Mouse (Mus musculus): ENCODE measurements at regions not wholly inside any gene's neighbourhood (a gene's known extent, or its start where the extent isn't known, plus 50 kb on each side); places are given as distances from the start of the nearest gene placed in this dataset.

- Histone ChIP-seq H3K27ac (ENCODE audit: control insufficient read depth, insufficient read depth, low read depth, low read length) (no peak overlapping the region), H3K36me3 (ENCODE audit: control insufficient read depth, insufficient read depth, low read length) (no peaks in the 10 kb centered on the region), H3K27me3 (ENCODE audit: control insufficient read depth, insufficient read depth, low read length) (no peaks in the 10 kb centered on the region), H3K4me1 (ENCODE audit: control insufficient read depth, insufficient read depth, low read length) (no peaks in the 10 kb centered on the region), H3K4me3 (ENCODE audit: control insufficient read depth, low read depth, low read length) (no peak overlapping the region)
- no peak for TF ChIP-seq CTCF (IDR thresholded peaks at IDR 0.05; ENCODE audit: control insufficient read depth, insufficient read depth, insufficient replicate concordance, low read depth, low read length)
Measured at GRCm38 (mm10) chr2:139114523-139114922, 379.2 kb upstream of the Sptlc3 start.

- Histone ChIP-seq H3K27me3 (ENCODE audit: control insufficient read depth, insufficient read depth, low read length) (no peaks in the 10 kb centered on the region), H3K4me1 (ENCODE audit: control insufficient read depth, insufficient read depth, low read length) (no peaks in the 10 kb centered on the region), H3K27ac (ENCODE audit: control insufficient read depth, insufficient read depth, low read depth, low read length) (no peak overlapping the region), H3K4me3 (ENCODE audit: control insufficient read depth, low read depth, low read length) (no peak overlapping the region), H3K36me3 (ENCODE audit: control insufficient read depth, insufficient read depth, low read length) (no peaks in the 10 kb centered on the region)
- TF ChIP-seq CTCF (IDR thresholded peaks at IDR 0.05; ENCODE audit: control insufficient read depth, insufficient read depth, insufficient replicate concordance, low read depth, low read length) (no peak), POLR2A (IDR thresholded peaks at IDR 0.05; ENCODE audit: control insufficient read depth, low read depth, low read length) (no peak)
Measured at GRCm38 (mm10) chr2:139120905-139121304, 372.8 kb upstream of the Sptlc3 start.

GRCm38 (mm10) chr2:139132121-139132520, 361.6 kb upstream of the Sptlc3 start:
- TF ChIP-seq POLR2A (IDR thresholded peaks at IDR 0.05; ENCODE audit: control insufficient read depth, low read depth, low read length) = no peak
- TF ChIP-seq CTCF (IDR thresholded peaks at IDR 0.05; ENCODE audit: control insufficient read depth, insufficient read depth, insufficient replicate concordance, low read depth, low read length) = no peak
- Histone ChIP-seq H3K4me1 (ENCODE audit: control insufficient read depth, insufficient read depth, low read length) (no peaks in the 10 kb centered on the region), H3K27ac (ENCODE audit: control insufficient read depth, insufficient read depth, low read depth, low read length) (no peak overlapping the region), H3K27me3 (ENCODE audit: control insufficient read depth, insufficient read depth, low read length) (no peaks in the 10 kb centered on the region), H3K36me3 (ENCODE audit: control insufficient read depth, insufficient read depth, low read length) (no peaks in the 10 kb centered on the region), H3K4me3 (ENCODE audit: control insufficient read depth, low read depth, low read length) (no peak overlapping the region)

GRCm38 (mm10) chr2:139147004-139147403, 346.7 kb upstream of the Sptlc3 start:
- no peaks in the 10 kb centered on the region for H3K27me3 ChIP-seq (ENCODE audit: control insufficient read depth, insufficient read depth, low read length)
- H3K36me3 ChIP-seq (ENCODE audit: control insufficient read depth, insufficient read depth, low read length) = no peaks in the 10 kb centered on the region
- H3K4me3 ChIP-seq (ENCODE audit: control insufficient read depth, low read depth, low read length) = no peak overlapping the region
- no peak overlapping the region for H3K27ac ChIP-seq (ENCODE audit: control insufficient read depth, insufficient read depth, low read depth, low read length)
- TF ChIP-seq CTCF (IDR thresholded peaks at IDR 0.05; ENCODE audit: control insufficient read depth, insufficient read depth, insufficient replicate concordance, low read depth, low read length) (no peak), POLR2A (IDR thresholded peaks at IDR 0.05; ENCODE audit: control insufficient read depth, low read depth, low read length) (no peak)
- no peaks in the 10 kb centered on the region for H3K4me1 ChIP-seq (ENCODE audit: control insufficient read depth, insufficient read depth, low read length)

- Histone ChIP-seq H3K4me1 (ENCODE audit: control insufficient read depth, insufficient read depth, low read length) (no peaks in the 10 kb centered on the region), H3K36me3 (ENCODE audit: control insufficient read depth, insufficient read depth, low read length) (no peaks in the 10 kb centered on the region), H3K27ac (ENCODE audit: control insufficient read depth, insufficient read depth, low read depth, low read length) (no peak overlapping the region), H3K4me3 (ENCODE audit: control insufficient read depth, low read depth, low read length) (no peak overlapping the region), H3K27me3 (ENCODE audit: control insufficient read depth, insufficient read depth, low read length) (no peaks in the 10 kb centered on the region)
- no peak for TF ChIP-seq POLR2A (IDR thresholded peaks at IDR 0.05; ENCODE audit: control insufficient read depth, low read depth, low read length)
- no peak for TF ChIP-seq CTCF (IDR thresholded peaks at IDR 0.05; ENCODE audit: control insufficient read depth, insufficient read depth, insufficient replicate concordance, low read depth, low read length)
Measured at GRCm38 (mm10) chr2:139179641-139180040, 314.1 kb upstream of the Sptlc3 start.

GRCm38 (mm10) chr2:139198281-139198680, 295.4 kb upstream of the Sptlc3 start:
- Histone ChIP-seq H3K36me3 (ENCODE audit: control insufficient read depth, insufficient read depth, low read length) (no peaks in the 10 kb centered on the region), H3K27ac (ENCODE audit: control insufficient read depth, insufficient read depth, low read depth, low read length) (no peak overlapping the region), H3K4me1 (ENCODE audit: control insufficient read depth, insufficient read depth, low read length) (no peaks in the 10 kb centered on the region), H3K27me3 (ENCODE audit: control insufficient read depth, insufficient read depth, low read length) (no peaks in the 10 kb centered on the region), H3K4me3 (ENCODE audit: control insufficient read depth, low read depth, low read length) (no peak overlapping the region)
- TF ChIP-seq POLR2A (IDR thresholded peaks at IDR 0.05; ENCODE audit: control insufficient read depth, low read depth, low read length) (no peak), CTCF (IDR thresholded peaks at IDR 0.05; ENCODE audit: control insufficient read depth, insufficient read depth, insufficient replicate concordance, low read depth, low read length) (no peak)

GRCm38 (mm10) chr2:139207649-139208048, 286.1 kb upstream of the Sptlc3 start:
- Histone ChIP-seq H3K4me3 (ENCODE audit: control insufficient read depth, low read depth, low read length) (no peak overlapping the region), H3K4me1 (ENCODE audit: control insufficient read depth, insufficient read depth, low read length) (no peaks in the 10 kb centered on the region), H3K27ac (ENCODE audit: control insufficient read depth, insufficient read depth, low read depth, low read length) (no peak overlapping the region), H3K27me3 (ENCODE audit: control insufficient read depth, insufficient read depth, low read length) (no peaks in the 10 kb centered on the region), H3K36me3 (ENCODE audit: control insufficient read depth, insufficient read depth, low read length) (no peaks in the 10 kb centered on the region)
- TF ChIP-seq CTCF (IDR thresholded peaks at IDR 0.05; ENCODE audit: control insufficient read depth, insufficient read depth, insufficient replicate concordance, low read depth, low read length) = no peak

GRCm38 (mm10) chr2:139220757-139221400, 272.8 kb upstream of the Sptlc3 start:
- no peaks in the 10 kb centered on the region for H3K36me3 ChIP-seq (ENCODE audit: control insufficient read depth, insufficient read depth, low read length)
- H3K4me3 ChIP-seq (ENCODE audit: control insufficient read depth, low read depth, low read length) = no peak overlapping the region
- no peaks in the 10 kb centered on the region for H3K27me3 ChIP-seq (ENCODE audit: control insufficient read depth, insufficient read depth, low read length)
- H3K4me1 ChIP-seq (ENCODE audit: control insufficient read depth, insufficient read depth, low read length) = peaks cover 2% of the 10 kb centered on the region
- H3K27ac ChIP-seq (ENCODE audit: control insufficient read depth, insufficient read depth, low read depth, low read length) = no peak overlapping the region
- no peak for TF ChIP-seq CTCF (IDR thresholded peaks at IDR 0.05; ENCODE audit: control insufficient read depth, insufficient read depth, insufficient replicate concordance, low read depth, low read length)
- no peak for TF ChIP-seq POLR2A (IDR thresholded peaks at IDR 0.05; ENCODE audit: control insufficient read depth, low read depth, low read length)
